Mouse (Mus musculus): ENCODE results near the gene Gm20479.

Gene Gm20479

DNA sequence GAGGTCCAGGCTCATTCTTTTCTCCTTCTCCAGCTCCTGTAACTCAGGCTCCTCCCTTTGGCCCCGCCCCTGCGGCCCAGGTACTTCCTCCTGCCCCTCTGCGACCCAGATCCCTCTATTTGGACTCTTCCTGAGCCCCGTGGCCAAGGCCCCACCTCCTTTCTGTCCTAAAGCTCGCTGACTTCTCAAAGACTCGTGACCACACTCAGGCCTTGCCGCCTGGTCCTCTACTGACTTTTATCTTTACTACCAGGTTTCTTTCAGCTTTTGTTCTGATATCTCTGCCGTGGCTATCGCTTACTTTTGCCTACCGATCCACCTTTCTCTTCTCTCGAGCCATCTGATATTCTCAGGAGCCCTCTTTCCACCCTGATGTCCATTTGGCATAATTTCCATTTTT is 10.8 kb upstream of the Gm20479 start:
- no peak for DNase-seq (ENCODE audit: low read depth)

DNA sequence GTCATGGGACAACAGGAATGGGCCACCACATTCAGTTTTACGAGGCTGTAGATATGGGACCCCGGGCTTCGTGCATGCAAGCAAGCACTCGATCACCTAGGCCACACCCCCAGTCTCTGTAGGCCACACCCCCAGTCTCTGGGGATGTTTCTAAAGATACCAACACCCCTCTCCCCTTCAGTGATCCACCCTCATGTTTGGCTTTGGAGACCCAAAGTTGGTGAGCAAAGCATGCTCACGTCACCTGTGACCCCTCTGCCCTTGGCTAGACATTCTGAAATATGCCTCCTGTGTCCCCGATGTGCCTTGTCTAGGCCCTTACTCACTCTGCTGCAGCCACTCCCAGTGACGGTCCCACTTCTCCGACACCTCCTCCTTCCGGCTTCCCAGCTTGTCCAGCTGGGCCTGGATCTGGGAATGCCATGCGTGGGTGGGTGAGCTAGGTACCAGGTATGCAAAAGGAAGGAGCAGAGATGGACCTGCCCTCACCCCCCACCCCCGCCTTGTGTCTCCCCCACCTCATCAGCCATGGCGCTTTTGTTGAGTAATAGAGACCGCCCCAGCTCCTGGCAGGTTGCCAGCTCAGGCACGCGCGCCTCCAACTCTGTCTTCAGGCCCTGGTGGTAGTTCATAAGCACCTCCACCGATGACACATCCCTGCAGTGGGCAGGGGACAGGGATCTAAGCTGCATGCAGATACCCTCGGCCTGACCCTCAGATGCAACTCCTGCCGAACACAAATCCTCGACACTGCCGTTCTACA is 9.0 kb upstream of the Gm20479 start:
- no peak for DNase-seq (ENCODE audit: low read depth)

DNA sequence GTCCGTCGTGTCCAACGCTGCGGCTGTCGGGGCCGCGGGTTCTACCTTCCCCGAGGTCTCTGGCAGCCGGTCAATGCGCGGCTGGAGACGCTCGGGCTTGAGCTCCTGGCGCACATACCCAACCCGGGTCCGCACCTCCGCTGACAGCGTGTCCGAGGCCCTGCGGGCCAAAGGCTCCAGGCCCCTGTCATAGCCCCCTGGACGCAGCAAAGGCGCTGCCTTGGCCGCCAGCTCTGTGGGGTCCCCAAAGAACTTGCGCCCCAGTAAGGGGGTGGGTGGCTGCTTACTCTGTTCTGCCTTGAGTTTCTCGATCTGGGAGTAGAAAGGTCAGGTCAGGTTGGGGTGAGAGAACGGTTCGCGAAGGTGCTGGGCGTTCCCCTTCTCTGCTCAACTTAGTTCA is 7.2 kb upstream of the Gm20479 start:
- no peak for DNase-seq (ENCODE audit: low read depth)

DNA sequence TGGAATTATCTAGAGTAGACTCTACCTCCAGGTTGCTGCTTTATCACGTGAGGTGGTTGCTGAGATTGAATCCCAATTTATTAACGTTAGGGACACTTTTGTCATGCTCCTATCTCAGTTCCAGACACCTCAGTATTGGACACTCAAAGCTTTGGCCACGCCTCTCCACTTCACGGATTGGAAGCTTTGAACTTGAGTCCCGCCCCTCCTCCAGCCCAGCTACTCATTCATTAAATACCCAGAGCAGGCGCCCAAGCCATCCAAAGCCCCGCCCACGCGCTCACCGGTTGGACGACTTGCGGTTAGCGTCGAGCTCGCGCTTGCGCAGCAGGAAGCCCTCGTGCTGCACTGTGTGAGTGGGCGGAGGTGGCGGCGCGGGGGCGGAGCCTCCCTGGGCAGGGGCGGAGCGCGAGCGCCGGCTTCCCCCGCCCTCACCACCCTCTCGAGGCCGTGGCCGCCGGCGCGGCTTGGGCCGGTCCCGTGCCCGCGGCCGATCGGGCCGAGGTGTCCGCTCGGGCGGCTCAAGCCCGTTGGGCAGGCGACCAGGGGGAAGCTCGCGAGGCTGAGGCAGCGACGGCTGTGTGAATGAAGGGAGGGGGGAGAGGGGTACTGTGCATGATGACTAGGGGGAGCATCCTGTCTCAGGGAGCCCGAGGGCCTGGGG is 4.2 kb upstream of the Gm20479 start:
- peak; percentile 97 for DNase-seq (ENCODE audit: low read depth)

DNA sequence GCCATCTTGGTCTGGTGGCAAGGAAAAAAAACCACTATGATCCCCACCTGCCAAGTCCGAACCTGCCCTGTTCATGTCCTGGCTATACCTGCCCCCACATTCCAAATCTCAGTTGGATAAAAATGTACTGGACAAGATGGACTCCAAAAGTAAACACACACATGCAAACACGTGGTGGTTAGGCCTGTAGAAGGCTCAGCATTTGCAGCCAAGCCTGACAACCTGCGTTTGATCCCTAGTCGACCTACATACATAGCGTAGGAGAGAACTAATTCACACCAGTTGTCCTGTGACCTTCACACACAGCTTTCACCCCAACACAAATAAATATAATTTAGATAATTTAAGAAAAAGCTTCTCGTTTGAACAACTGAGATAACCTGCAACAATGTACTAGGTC is 3.5 kb upstream of the Gm20479 start:
- no peak for DNase-seq (ENCODE audit: low read depth)

DNA sequence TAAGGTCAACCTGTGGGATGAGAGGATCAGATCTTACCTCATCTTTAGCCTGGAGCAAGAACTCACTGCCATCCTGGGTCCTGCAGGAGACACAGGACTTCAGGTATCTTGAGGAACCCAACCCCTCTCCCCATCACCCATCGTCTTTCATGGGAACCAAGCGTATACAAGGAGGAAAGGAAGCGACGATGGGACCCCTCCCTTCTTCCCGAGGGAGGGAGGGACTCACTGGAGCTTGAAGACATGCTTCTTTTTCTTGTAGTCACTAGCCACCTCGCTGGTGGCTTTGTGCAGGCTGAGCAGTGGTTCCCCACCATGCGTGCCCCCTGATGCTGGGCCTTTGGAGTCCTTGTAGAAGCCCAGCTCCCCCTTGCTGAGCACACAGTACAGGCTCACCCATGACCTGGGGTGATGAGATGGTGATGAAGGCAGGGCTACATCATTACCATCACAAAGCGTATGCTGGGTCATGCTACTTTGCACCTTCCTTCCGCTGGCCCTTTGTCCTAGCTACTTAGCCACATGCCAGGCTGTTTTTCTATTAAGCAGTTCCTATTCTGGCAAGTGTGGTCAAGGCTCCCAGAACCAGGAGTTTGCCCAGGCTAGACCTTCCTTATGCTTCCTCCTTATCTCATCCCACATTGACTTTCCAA is 2.6 kb upstream of the Gm20479 start:
- peak; percentile 10 for DNase-seq (ENCODE audit: low read depth)

DNA sequence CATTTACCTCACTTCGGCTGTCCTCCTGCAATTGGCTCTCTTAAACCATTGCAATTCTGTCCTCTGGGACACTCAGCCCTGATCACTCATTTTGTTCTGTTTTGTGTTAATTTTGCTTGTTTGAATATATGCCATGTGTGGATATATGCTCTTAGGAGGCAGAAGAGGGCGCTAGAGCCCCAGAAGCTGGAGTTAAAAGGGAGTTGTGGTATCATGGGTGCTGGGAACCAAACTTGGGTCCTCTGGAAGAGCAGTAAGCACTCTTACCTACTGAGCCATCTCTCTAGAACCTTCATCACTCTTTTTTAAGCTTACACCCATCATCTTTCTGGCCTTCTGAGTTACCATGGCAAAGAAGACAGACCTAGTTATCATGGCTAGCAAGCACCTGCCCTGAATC is 1.9 kb upstream of the Gm20479 start:
- DNase-seq (ENCODE audit: low read depth) = no peak

DNA sequence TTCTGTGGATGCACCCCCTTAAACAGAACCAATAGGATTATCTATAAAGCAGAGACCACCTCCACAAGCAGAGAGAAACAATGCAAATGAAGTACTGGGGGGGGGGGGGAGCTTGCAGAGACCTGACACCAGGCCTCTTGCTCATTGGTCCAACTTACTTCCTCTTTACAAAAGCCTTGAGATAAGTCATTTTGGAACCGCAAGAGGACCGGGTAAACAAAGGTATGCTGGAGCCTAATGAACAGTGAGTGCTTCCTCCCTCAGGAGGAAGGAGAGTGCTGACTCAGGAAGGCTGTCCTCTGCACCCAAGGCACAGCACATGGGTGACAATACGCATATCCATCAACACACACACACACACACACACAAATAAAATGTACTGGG is 368 bp upstream of the Gm20479 start:
- peak; percentile 56 for DNase-seq (ENCODE audit: low read depth)

DNA sequence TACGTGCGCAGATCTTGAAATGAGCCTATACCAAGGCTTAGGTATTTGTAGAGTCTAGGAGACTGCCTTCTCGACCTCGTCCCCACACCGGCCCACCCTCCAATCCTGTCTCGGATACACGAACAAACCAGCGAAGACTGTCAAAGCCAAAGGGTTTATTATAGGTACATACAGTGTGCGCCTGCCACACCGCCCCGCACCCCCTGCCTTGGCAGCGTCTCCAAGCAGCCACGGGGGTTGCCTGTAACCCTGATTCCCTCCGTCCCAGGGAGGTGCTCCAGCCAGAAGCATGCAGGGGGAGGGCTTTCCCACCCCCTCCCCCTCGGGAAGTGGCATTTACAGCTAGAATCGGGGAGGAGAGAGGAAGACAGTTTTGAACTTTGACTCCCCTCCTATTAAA is 971 bp downstream of the Gm20479 start:
- no peak for DNase-seq (ENCODE audit: low read depth)

DNA sequence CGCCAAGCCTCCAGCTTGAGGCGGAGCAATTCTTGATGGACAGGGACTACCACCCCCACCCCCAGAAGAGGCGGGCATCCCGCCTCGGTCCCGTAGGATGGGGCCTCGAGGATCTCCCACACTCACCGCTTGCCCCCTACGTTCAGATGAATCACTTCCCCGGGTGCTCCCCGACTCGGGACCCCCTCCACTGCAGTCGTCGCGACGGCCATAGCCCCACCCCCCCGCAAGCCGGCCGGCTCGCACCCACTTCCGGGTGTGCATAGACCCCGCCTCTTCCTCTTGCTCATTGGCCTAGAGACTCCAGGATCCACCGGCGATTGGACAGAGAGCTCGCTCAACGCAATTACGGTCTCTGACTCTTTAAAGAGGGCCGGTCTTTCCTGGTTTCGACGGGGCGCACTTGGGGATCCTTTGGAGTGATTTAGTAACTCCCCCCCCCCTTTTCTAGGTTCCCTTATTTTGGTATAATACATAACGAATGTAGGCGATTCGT is 1.4 kb downstream of the Gm20479 start, which contains the start of gene Shkbp1:
Gene Shkbp1, minus strand, starts transcription at position 275 of the 496 bp plus-strand sequence.
- DNase-seq (ENCODE audit: low read depth) = peak; percentile 92

DNA sequence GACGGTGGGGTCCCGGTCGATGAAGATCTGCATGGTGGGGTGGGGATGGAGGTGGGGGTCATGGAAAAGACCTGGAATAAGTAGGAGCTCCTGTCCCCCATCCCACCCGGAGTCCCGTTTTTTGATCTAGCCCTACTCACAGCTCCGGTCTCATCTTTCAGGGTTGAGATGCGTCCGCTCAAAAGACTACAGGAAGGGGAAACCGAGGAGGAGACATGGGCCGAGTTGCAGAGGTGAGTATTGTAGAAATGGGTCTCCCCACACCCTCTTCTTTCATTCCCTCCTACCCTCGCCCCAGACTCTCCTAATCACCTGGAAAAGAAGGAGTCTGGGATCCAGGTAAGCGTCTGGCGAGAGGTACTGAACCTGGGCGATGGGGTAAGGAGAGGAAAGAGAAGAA is 2.0 kb downstream of the Gm20479 start:
- DNase-seq (ENCODE audit: low read depth) = no peak

DNA sequence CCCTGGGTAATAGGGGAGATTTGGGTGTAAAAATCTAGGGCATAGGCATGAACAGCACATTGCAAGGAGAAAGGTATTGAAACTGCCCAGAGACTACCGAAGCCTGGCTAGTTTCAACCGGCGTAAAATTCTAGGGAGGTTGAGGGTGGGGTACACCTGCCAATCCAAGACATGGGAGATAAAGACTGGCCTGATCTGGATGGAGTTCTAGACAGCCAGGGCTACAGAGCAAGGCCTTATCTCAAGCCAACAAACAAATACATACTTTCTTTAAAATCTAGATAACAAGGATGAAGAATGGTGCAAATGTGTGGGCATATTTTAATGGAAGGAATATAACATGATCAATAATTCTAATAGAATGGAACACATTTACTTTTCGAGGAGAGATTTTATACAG is 2.4 kb downstream of the Gm20479 start:
- peak; percentile 12 for DNase-seq (ENCODE audit: low read depth)

DNA sequence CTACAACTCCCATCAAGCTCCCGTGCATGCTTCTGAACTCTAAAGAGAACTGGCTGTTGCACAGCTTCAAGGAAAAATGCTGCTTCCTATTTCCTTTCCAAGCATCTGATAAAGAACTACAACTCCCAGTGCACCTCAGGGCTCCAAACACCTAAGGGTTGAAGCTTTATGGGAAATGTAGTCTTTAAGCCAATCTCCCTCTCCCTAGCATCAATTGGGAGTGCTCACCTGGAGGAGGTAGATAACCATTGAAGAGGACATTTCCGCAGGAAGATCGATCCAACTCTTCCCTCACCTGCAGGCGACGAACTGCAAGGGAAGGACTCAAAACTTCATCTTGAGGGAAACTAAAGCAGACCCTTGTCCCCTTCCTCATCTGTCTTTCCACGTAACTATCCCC is 3.1 kb downstream of the Gm20479 start:
- no peak for DNase-seq (ENCODE audit: low read depth)

DNA sequence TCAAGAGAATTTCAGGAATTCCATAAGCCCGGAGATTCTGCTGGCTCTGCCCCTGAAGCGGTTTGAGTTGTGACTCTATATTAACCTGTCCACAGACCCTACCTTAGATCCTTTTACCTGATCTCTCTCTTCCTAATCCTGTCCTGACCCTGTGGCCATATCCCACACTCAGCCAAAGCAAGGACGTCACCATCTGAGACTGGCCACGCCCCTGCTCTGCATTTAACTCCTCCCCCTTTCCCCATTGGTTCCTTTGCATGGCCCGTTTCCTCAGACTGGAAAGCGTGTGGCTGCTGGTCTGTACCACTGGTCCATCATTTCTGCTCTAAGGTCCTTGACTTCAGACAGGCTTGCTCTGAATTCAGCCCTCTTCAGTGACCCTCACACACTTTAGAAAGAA is 11.8 kb downstream of the Gm20479 start:
- no peak for DNase-seq (ENCODE audit: low read depth)

DNA sequence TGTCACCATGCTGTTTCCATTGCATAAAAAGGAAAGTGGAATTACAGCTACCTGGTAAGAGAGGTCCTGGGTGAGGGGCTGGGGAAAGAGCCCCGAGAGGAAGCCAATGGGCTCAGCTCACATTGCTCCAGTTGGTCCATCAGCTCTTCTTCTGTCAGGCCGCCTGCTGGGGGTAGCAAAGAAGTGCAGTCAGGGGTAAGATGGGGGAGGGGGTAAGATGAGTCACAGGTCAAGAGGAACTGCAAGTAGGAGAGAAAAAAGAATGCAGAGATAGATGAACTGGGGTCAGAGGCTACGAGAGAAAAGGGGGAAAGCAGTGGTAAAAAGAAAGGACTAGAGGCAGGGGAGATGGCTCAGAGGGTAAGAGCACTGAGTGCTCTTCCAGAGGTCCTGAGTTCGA is 14.6 kb downstream of the Gm20479 start:
- peak; percentile 40 for DNase-seq (ENCODE audit: low read depth)

DNA sequence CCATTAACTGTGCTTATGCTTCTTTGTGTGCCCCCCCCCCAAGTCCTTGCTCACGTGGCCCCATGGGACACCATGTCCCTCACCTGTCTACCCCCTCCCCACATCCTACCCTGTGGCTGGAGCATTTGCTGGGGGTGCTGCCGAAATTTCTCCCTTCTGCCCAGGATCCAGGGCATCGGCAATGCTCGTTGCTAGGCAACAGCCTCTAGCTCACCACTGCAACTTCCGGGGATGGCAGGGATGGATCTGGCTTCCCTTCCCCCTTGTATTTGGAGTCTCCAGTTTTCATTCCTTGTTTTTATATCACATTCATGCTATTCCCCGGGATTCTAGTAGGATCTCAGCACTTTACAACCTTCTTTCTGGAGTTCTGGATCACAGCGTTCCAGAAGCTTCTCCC is 17.7 kb downstream of the Gm20479 start:
- no peak for DNase-seq (ENCODE audit: low read depth)

DNA sequence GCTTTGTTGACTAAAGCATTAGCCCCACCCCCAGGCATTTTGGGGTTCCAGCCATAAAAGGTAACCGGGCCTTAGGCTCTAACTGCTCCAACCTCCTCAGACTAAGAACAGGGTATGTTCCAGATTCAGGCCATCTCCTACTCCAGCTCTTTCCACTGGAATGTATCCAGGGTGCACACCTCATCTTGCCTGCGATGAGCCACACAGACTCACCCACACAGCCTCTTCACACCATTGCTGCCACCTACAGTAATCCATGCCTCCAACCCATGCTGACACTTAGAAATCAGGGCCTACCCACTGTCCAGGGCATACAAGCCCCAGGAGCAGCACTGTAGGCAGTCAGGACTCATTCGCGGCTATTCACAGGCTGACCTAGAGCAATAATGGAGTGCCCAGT is 18.1 kb downstream of the Gm20479 start:
- DNase-seq (ENCODE audit: low read depth) = no peak

DNA sequence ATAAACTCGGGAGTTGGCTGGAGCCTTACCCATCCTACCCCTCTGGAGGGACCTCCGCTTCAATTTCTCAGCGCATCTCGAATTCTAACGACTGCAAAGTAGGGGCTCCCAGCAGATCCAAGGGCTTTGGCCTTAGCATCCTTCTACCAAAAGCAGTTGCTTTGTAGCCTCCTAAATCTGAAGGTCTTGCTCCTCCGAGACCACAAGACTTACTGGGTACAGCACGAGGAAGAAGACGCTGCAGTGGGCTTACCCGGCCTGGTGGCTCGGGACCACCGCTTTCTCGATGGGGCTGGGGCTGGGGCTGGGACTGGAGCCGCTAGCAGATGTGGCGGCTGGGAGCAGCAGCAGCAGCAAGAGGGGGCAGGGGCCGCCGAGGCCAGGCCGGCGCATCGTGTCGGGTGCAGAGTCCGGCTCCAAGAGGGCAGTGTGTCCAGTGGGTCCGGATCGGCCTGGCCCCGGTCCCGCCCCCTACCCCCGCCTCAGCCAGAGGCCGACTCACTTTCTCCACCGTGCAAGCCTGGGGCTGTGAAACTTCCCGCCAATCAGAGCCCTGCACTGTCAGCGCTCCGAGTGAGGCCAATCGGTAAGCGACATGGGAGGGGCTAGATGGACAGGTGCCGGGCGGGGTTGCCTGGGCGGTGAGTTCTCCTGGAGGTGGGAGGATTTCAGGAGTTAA is 19.9 kb downstream of the Gm20479 start, which contains the start of gene Ltbp4:
Gene Ltbp4, minus strand, starts transcription at position 518 of the 679 bp plus-strand sequence.
- DNase-seq (ENCODE audit: low read depth) = peak; percentile 48

DNA sequence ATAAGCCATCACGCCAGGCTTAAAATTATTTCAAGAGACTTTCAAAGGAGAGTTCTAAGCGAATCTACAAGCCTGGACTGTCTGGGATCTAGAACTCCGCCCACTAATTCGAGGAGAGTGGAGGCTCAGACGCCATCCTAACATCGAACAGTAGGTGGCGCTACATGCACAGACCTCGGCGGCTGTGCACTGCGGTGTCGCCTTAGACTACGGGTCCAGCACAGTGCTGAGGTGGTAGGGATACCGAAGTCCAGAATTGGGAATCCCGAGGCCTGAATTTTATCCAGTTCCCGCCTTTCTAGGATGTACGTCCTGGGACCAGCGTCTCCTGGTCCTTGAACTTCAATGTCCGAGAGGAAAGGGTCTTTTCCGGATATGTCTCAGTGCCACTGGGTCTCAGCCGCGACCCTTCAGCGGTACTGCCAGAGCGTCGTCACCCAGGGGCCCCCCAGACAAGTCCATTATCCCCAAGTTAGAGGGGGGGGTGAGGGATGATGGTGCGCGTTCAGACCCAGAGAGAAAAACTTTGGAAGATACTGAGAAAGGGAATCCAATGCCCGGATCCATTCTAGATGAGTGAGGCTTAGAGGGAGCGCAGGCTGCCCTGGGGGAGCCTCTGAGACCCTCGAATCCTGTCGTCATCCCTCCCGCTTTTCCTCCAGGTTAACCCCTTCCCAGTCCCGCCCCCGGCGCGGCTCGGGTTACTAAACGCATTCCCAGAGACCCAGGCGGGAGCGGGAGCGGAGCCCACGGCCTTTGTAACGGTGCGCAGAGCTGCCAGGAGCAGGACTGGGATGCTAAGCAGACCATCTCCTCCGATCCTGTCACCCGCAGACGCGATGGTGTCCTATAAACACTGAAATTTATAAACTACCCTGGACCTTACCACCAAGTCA is 21.0 kb downstream of the Gm20479 start:
- DNase-seq (ENCODE audit: low read depth) = peak; percentile 94

DNA sequence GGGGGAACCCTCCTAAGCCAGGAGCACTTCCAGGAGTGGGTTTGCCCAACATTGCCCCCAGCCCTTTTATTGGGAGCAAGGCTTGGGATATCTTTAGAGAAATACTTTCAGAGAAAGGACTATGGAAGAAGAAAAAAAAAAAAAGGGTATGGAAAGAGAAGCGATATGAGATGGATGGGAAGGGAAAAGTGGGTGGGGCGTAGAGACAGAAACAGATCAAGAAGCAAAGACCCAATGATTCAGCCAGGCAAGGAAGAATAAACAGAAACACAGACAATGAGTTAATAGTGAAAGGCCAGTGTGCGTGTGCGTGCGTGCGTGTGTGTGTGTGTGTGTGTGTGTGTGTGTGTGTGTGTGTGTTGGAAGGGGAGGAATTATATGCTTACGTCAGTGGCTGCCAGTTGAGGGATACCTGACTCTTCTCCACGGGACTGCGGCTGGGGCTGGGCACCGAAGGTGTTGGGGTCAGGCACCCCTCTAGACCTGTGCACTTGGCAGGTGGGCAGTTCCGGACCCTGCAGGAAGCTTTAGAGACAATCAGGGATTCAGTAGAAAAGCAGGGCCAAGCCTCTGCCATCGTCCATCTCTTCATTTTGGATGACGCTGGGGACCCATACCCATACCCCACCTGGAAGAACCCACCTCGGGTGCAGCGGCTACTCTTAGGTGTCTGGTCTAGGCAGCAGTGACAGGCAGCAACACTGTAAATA is 22.1 kb downstream of the Gm20479 start:
- no peak for DNase-seq (ENCODE audit: low read depth)

Measured in naive thymus-derived CD4-positive, alpha-beta T cell, adult 2 months (primary cell).